Mouse (Mus musculus) gastrocnemius, adult 2 months (tissue): ENCODE measurements around the gene Scarb2. TPM values are rescaled to one million over a fixed set of nuclear protein-coding genes. Genes with fewer than 3 reads are reported as not detected.

Experiments used
- DNase-seq: peaks from one replicate; pipeline ENCODE4 v3.0.0; 2022
- H3K27ac ChIP-seq: fragments of 200-600 bp; 2 replicates; pipeline ENCODE4 v1.8.1; 2022; ENCODE audit warnings: mild to moderate bottlenecking
- H3K4me3 ChIP-seq: fragments of 200-600 bp; 2 replicates; pipeline ENCODE4 v1.8.1; 2022; ENCODE audit warnings: mild to moderate bottlenecking, moderate library complexity
- CTCF ChIP-seq: fragments of 200-600 bp; IDR thresholded peaks from 2 replicates; pipeline ENCODE4 v1.8.1; 2022; ENCODE audit warnings: antibody characterized with exemption, mild to moderate bottlenecking, moderate library complexity
- intact Hi-C: fragments of 180-260 bp; cut with DNase I; formaldehyde crosslinking; loops from one replicate; pipeline ENCODE4 v1.15.1; 2025
- total RNA-seq, 2 experiments: library from RNA; stranded (reverse); gene quantifications; 2 replicates each; pipeline ENCODE4 v1.2.3; 2021

Scarb2 gene
- total RNA-seq, 2 experiments from 2014 or later, result 61.7 to 78.6 TPM

GRCm38 (mm10) chr5:92505402-92505865 is 1.2 kb downstream of the Scarb2 start:
- peak overlapping the region; percentile 100 for H3K27ac ChIP-seq
- TF ChIP-seq CTCF, result peak; percentile 78
- peak; percentile 99 for DNase-seq
- peak overlapping the region; percentile 86 for H3K4me3 ChIP-seq
- intact Hi-C loops, result loop anchor here (2.0 to 5.0 kb wide), 2 partner anchors 93 to 152 kb away; no protein-coding TSS in a partner anchor

GRCm38 (mm10) chr5:92504676-92505400 is 1.8 kb downstream of the Scarb2 start:
- peak overlapping the region; percentile 100 for H3K27ac ChIP-seq
- H3K4me3 ChIP-seq, result peak overlapping the region; percentile 86
- no peak for TF ChIP-seq CTCF
- intact Hi-C loops, result loop anchor here (2.0 to 5.0 kb wide), 2 partner anchors 94 to 152 kb away; no protein-coding TSS in a partner anchor
- DNase-seq, result peak; percentile 63

- H3K27ac ChIP-seq, result peak overlapping the region; percentile 100
- H3K4me3 ChIP-seq, result peak overlapping the region; percentile 86
- DNase-seq, result no peak
- intact Hi-C loops, result loop anchor here (2.0 kb wide), 1 partner anchor 95 kb away; no protein-coding TSS in a partner anchor
- TF ChIP-seq CTCF, result no peak
Measured at GRCm38 (mm10) chr5:92503856-92504618, 2.6 kb downstream of the Scarb2 start.

- no peak for DNase-seq
- Histone ChIP-seq H3K4me3 (peak overlapping the region; percentile 86), H3K27ac (peak overlapping the region; percentile 100)
- peak; percentile 8; the same call in 1 of the 2 replicates for TF ChIP-seq CTCF
- intact Hi-C loops, result no loop called here
Measured at GRCm38 (mm10) chr5:92503356-92503847, 3.2 kb downstream of the Scarb2 start.

- TF ChIP-seq CTCF, result no peak
- intact Hi-C loops, result no loop called here
- H3K4me3 ChIP-seq, result peak overlapping the region; percentile 31; the same call in 1 of the 2 replicates
- peak; percentile 38 for DNase-seq
- H3K27ac ChIP-seq, result peak overlapping the region; percentile 77
Measured at GRCm38 (mm10) chr5:92499378-92499777, 7.3 kb downstream of the Scarb2 start.

- peak overlapping the region; percentile 77 for H3K27ac ChIP-seq
- H3K4me3 ChIP-seq, result no peak overlapping the region
- no peak for TF ChIP-seq CTCF
- DNase-seq, result peak; percentile 67
- intact Hi-C loops, result no loop called here
Measured at GRCm38 (mm10) chr5:92498661-92499060, 8.0 kb downstream of the Scarb2 start.

- DNase-seq, result no peak
- H3K4me3 ChIP-seq, result no peak overlapping the region
- intact Hi-C loops, result no loop called here
- H3K27ac ChIP-seq, result peak overlapping the region; percentile 77
- TF ChIP-seq CTCF, result no peak
Measured at GRCm38 (mm10) chr5:92498225-92498624, 8.4 kb downstream of the Scarb2 start.

GRCm38 (mm10) chr5:92495771-92496409 is 10.7 kb downstream of the Scarb2 start:
- intact Hi-C loops, result no loop called here
- no peak for TF ChIP-seq CTCF
- H3K27ac ChIP-seq, result peak overlapping the region; percentile 84
- DNase-seq, result no peak
- no peak overlapping the region for H3K4me3 ChIP-seq

- Histone ChIP-seq H3K27ac (peak overlapping the region; percentile 84), H3K4me3 (no peak overlapping the region)
- DNase-seq, result no peak
- intact Hi-C loops, result no loop called here
- no peak for TF ChIP-seq CTCF
Measured at GRCm38 (mm10) chr5:92495291-92495690, 11.3 kb downstream of the Scarb2 start.

GRCm38 (mm10) chr5:92493423-92493822 is 13.2 kb downstream of the Scarb2 start:
- TF ChIP-seq CTCF, result no peak
- peak; percentile 51 for DNase-seq
- Histone ChIP-seq H3K4me3 (peak overlapping the region; percentile 47), H3K27ac (peak overlapping the region; percentile 84)
- intact Hi-C loops, result no loop called here

GRCm38 (mm10) chr5:92490779-92491178 is 15.9 kb downstream of the Scarb2 start:
- no peak for DNase-seq
- H3K4me3 ChIP-seq, result no peak overlapping the region
- intact Hi-C loops, result no loop called here
- H3K27ac ChIP-seq, result peak overlapping the region; percentile 62
- no peak for TF ChIP-seq CTCF

- peak overlapping the region; percentile 89 for H3K27ac ChIP-seq
- TF ChIP-seq CTCF, result no peak
- DNase-seq, result no peak
- no peak overlapping the region for H3K4me3 ChIP-seq
- intact Hi-C loops, result no loop called here
Measured at GRCm38 (mm10) chr5:92490304-92490703, 16.3 kb downstream of the Scarb2 start.
